Mouse (Mus musculus) midbrain, embryonic 12.5 days (tissue): Measurements from ENCODE around the gene Ppp1r2. TPM values are rescaled to one million over a fixed set of nuclear protein-coding genes. Genes with fewer than 3 reads are reported as not detected.

Experiments used
- ATAC-seq: fragments of 200-750 bp; cut with Nextera tagmentation; 2 replicates; pipeline ENCODE4 v1.8.0; 2017; ENCODE audit warnings: low read depth, moderate TSS enrichment, moderate library complexity; ENCODE audit not compliant: low FRiP score
- H3K27ac ChIP-seq: fragments of 300-500 bp; sonication (generic); replicated peaks from 2 replicates; pipeline ENCODE4 v1.5.1; 2016; ENCODE audit warnings: mild to moderate bottlenecking
- H3K27me3 ChIP-seq: fragments of 300-500 bp; sonication (generic); 2 replicates; pipeline ENCODE4 v1.6.1; 2016; ENCODE audit warnings: mild to moderate bottlenecking
- H3K36me3 ChIP-seq: fragments of 300-500 bp; sonication (generic); 2 replicates; pipeline ENCODE4 v1.6.1; 2016
- H3K4me1 ChIP-seq: fragments of 300-500 bp; sonication (generic); 2 replicates; pipeline ENCODE4 v1.6.1; 2016
- H3K4me2 ChIP-seq: fragments of 300-500 bp; sonication (generic); replicated peaks from 2 replicates; pipeline ENCODE4 v1.6.1; 2016; ENCODE audit warnings: mild to moderate bottlenecking, moderate library complexity
- H3K4me3 ChIP-seq: fragments of 300-500 bp; sonication (generic); 2 replicates; pipeline ENCODE4 v1.5.1; 2016; ENCODE audit warnings: mild to moderate bottlenecking
- H3K9ac ChIP-seq: fragments of 300-500 bp; sonication (generic); replicated peaks from 2 replicates; pipeline ENCODE4 v1.6.1; 2016; ENCODE audit warnings: mild to moderate bottlenecking, moderate library complexity
- H3K9me3 ChIP-seq: fragments of 300-500 bp; sonication (generic); 2 replicates; pipeline ENCODE4 v1.6.1; 2016; ENCODE audit warnings: mild to moderate bottlenecking
- WGBS: fragments of 180-500 bp; shearing (Covaris S2); methylation state at CpG from one replicate; pipeline ENCODE4 v1.1.7; 2016; 5-methylcytosine and 5-hydroxymethylcytosine counted together
- polyA plus RNA-seq: library from polyadenylated mRNA; unstranded; fragments of >200 nt; fragmentation: Nextera tagmentation; extraction: Ambion mirVana; gene quantifications from 2 replicates; pipeline ENCODE4 v1.2.1, GENCODE M21; 2016

The Ppp1r2 gene
- polyA plus RNA-seq, 1 experiment from 2014 or later, result 98.6 TPM

DNA sequence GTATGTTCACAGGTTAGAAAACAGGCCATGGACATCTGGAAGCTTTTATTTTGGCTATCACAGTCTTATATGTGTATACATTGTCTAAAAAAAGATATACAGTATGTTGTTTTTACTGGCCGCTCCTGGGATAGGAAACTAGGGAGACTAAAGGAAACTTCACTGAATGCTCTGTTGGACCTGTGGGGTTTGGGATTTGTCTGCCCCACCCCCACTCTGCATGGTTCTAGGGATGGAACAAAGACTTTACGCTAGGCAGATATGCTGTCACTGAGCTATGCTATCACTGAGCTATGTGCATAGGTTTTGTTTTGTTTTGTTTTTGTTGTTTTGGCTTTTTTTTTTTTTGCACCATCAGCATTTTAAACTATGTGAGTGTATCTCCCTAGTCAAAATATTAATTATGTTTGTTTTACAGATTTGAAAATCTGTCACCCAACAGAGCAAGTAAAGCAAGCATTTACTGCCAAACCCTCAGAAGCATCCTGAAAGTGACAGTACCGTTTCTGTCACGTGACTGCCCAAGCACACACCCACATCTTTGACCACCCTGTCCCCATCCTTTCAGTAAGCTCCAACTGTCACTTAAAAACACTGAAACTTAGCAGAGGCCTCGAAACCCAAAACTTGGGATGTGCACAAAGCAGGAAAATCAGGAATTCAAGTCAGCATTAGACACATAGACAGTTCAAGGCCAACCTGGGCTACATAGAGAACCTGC is 30.3 kb upstream of the Ppp1r2 start:
- Histone ChIP-seq H3K27ac (no peak overlapping the region), H3K4me1 (peaks cover 10% of the 10 kb centered on the region; the same call in 1 of the 2 replicates), H3K36me3 (no peaks in the 10 kb centered on the region), H3K4me3 (no peak overlapping the region), H3K9ac (no peak overlapping the region), H3K27me3 (0 out of 2 replicates have a peak, but pooled peaks cover 3% of the 10 kb centered on the region), H3K4me2 (no peak overlapping the region), H3K9me3 (no peaks in the 10 kb centered on the region)
- ATAC-seq, result no peak
- 72% methylated on average over 5 of the region's 5 CpGs for WGBS

DNA sequence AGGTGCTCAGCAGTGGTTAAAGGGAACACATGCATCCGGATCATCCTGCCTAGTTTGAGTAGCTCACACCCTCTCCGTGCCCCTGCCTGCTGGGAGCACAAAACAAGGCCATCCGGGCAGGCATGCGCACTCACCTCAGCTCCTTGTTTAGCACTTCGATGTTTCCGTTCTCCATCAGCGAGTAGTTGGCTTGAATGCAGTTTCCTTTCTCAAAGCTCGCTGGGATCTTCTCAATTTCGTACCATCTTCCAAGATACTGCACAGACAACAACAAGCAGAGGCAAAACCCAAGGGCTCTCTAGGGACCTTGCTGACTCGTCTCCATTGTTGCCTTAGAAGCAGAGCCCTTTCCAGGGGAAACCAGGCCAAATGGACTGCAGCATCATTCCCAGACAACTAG is 28.2 kb upstream of the Ppp1r2 start:
- H3K4me2 ChIP-seq, result no peak overlapping the region
- peaks cover 25% of the 10 kb centered on the region for H3K4me1 ChIP-seq
- H3K9me3 ChIP-seq, result no peaks in the 10 kb centered on the region
- H3K27ac ChIP-seq, result 0 out of 2 replicates have a peak overlapping the region, but pooled peaks have one; percentile 15
- 75% methylated on average over 10 of the region's 10 CpGs for WGBS
- H3K9ac ChIP-seq, result no peak overlapping the region
- H3K4me3 ChIP-seq, result no peak overlapping the region
- ATAC-seq, result no peak
- H3K27me3 ChIP-seq, result 0 out of 2 replicates have a peak, but pooled peaks cover 3% of the 10 kb centered on the region
- no peaks in the 10 kb centered on the region for H3K36me3 ChIP-seq

DNA sequence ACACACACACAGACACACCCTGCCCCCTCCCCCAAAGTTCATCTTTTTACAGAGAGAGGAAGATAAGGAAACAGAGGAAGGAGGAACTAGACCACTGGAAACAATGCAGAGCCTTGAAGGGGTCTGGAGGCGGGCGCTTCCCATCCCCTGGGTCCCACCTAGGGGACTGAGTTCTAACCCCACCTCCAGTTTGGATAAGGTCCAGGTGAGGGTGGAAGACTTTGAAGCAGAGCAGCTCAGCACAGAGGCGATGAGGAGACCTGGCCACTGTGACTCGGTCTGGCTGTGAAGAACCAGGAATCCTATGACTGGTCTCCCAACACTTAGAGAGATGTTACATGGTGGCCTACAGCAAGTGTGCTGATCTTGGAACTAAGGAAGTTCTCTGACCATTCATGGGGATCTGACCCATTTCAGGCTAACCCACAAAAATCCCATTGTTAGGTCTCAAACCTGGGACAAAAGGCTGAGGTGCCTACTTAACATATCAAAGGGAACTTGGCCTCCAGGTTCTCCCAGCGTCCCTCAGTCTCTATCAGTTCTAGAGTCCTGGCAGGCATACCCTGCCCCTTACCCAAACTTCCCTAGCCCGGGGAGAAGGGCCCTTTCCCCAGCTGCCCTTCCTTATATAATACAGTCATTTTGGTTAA is 25.9 kb upstream of the Ppp1r2 start:
- ATAC-seq, result no peak
- Histone ChIP-seq H3K9me3 (no peaks in the 10 kb centered on the region), H3K4me3 (no peak overlapping the region), H3K27ac (no peak overlapping the region), H3K36me3 (no peaks in the 10 kb centered on the region), H3K4me2 (no peak overlapping the region), H3K9ac (no peak overlapping the region), H3K27me3 (0 out of 2 replicates have a peak, but pooled peaks cover 3% of the 10 kb centered on the region), H3K4me1 (peaks cover 25% of the 10 kb centered on the region)
- 75% methylated on average over 6 of the region's 6 CpGs for WGBS

GRCm38 (mm10) chr16:31300467-31300866 is 25.4 kb upstream of the Ppp1r2 start:
- Histone ChIP-seq H3K36me3 (no peaks in the 10 kb centered on the region), H3K27ac (peak overlapping the region; percentile 46), H3K9me3 (no peaks in the 10 kb centered on the region), H3K4me2 (no peak overlapping the region), H3K27me3 (0 out of 2 replicates have a peak, but pooled peaks cover 3% of the 10 kb centered on the region), H3K4me3 (no peak overlapping the region), H3K4me1 (peaks cover 25% of the 10 kb centered on the region), H3K9ac (no peak overlapping the region)
- no peak for ATAC-seq
- WGBS, result 13% methylated on average over 7 of the region's 7 CpGs

- H3K9me3 ChIP-seq, result no peaks in the 10 kb centered on the region
- H3K36me3 ChIP-seq, result no peaks in the 10 kb centered on the region
- no peak overlapping the region for H3K4me2 ChIP-seq
- no peak overlapping the region for H3K9ac ChIP-seq
- peaks cover 25% of the 10 kb centered on the region for H3K4me1 ChIP-seq
- 0 out of 2 replicates have a peak, but pooled peaks cover 3% of the 10 kb centered on the region for H3K27me3 ChIP-seq
- WGBS, result 30% methylated on average over 3 of the region's 3 CpGs
- peak overlapping the region; percentile 46 for H3K27ac ChIP-seq
- H3K4me3 ChIP-seq, result no peak overlapping the region
- peak; percentile 47; the same call in 1 of the 2 replicates for ATAC-seq
These were observed 24.9 kb upstream of the Ppp1r2 start for GRCm38 (mm10) chr16:31299960-31300353.

DNA sequence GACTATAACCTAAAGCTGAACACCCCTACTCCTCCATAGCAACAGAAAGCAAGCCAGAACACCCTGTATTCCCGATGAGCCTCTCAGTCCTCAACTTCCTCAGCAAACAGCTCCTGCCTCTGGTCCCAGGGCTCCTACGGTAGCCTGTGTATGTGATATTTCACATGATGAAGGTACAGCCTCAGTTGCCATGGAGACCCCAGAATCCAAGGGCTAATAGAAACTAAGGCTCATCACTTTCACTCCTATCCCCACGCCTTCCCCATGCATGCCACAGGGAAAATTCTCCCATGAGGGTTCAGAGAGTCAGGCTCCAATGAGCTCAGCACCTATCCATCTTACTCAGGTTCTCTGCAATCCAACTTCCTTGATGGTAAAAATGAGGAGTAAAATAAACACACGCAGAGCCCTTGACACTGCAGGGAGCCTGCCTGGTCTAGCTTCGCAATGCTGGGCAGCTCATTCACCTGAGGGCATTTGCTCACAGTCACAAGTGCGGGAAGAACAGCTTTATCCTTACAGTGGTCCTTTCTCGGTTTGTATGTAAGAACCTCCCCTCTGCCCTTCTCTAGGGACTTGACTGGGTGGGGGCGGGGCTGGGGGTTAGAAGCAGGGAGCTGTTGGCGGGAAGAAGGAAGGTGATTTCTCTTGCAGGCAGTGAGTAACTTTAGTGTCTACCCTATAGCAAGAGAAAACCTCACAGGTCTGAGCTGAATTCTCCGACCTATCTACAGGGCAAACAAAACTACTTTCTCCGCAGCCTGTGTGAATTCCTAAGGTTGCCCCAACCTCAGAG is 24.3 kb upstream of the Ppp1r2 start:
- Histone ChIP-seq H3K4me2 (no peak overlapping the region), H3K4me3 (no peak overlapping the region), H3K27ac (peak overlapping the region; percentile 46; the same call in 1 of the 2 replicates), H3K4me1 (peaks cover 25% of the 10 kb centered on the region), H3K9me3 (no peaks in the 10 kb centered on the region), H3K27me3 (0 out of 2 replicates have a peak, but pooled peaks cover 3% of the 10 kb centered on the region), H3K36me3 (no peaks in the 10 kb centered on the region), H3K9ac (no peak overlapping the region)
- WGBS, result 44% methylated on average over 11 of the region's 11 CpGs
- no peak for ATAC-seq

DNA sequence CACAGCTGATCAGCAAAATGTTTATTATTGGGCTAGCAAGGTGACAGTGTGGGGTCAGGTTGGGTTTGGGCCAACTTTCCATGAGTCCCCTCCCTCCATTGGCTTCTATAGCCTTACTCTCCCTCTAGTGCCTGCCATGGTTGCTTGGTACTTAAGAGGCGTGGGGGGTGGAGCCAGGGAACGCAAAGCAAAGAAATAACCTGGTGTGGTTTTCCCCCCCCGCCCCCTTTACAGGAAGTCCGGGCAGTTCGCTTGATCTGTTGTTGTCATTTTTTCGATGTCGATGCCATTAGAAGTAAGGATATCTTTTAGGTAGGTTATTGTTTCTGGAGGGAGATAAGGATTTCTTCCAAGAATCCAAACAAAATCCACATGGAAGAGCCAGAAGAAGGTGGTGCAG is 22.0 kb upstream of the Ppp1r2 start:
- WGBS, result 88% methylated on average over 7 of the region's 7 CpGs
- no peak for ATAC-seq

DNA sequence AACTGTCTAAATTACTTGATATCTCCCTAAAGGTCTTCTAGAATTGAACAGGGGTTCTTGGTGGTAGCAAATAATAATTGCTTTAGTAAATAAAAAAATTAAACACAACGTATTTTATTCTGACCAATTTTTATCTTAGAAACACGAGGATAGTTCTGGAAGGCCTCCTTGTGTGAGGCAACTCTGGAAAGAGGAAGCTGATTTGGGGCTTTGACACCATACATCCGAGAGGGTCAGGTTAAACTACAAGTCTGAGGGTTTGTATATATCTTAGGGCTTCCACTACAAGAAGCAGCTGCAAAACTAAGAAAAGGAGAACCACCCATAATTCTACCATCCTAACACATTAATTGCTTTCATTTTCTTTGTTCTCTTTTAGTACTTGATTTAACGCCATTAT is 18.7 kb upstream of the Ppp1r2 start:
- Histone ChIP-seq H3K27me3 (no peaks in the 10 kb centered on the region), H3K27ac (no peak overlapping the region), H3K4me1 (no peaks in the 10 kb centered on the region), H3K4me2 (no peak overlapping the region), H3K9ac (no peak overlapping the region), H3K36me3 (no peaks in the 10 kb centered on the region), H3K9me3 (no peaks in the 10 kb centered on the region), H3K4me3 (no peak overlapping the region)
- WGBS, result 78% methylated on average over 4 of the region's 4 CpGs
- no peak for ATAC-seq

More for the DNA sequence above, 22.0 kb upstream of the Ppp1r2 start:
- 0 out of 2 replicates have a peak, but pooled peaks cover 3% of the 10 kb centered on the region for H3K27me3 ChIP-seq
- no peaks in the 10 kb centered on the region for H3K9me3 ChIP-seq
- H3K4me3 ChIP-seq, result no peak overlapping the region
- no peak overlapping the region for H3K9ac ChIP-seq
- peaks cover 25% of the 10 kb centered on the region for H3K4me1 ChIP-seq
- H3K4me2 ChIP-seq, result no peak overlapping the region
- no peak overlapping the region for H3K27ac ChIP-seq
- no peaks in the 10 kb centered on the region for H3K36me3 ChIP-seq

GRCm38 (mm10) chr16:31290751-31291365 is 15.8 kb upstream of the Ppp1r2 start:
- Histone ChIP-seq H3K9ac (no peak overlapping the region), H3K4me1 (no peaks in the 10 kb centered on the region), H3K27ac (no peak overlapping the region), H3K4me2 (no peak overlapping the region), H3K27me3 (no peaks in the 10 kb centered on the region), H3K4me3 (no peak overlapping the region), H3K36me3 (no peaks in the 10 kb centered on the region), H3K9me3 (no peaks in the 10 kb centered on the region)
- 84% methylated on average over 7 of the region's 7 CpGs for WGBS
- ATAC-seq, result no peak

GRCm38 (mm10) chr16:31290281-31290680 is 15.2 kb upstream of the Ppp1r2 start:
- Histone ChIP-seq H3K4me1 (no peaks in the 10 kb centered on the region), H3K9me3 (no peaks in the 10 kb centered on the region), H3K27me3 (no peaks in the 10 kb centered on the region), H3K9ac (no peak overlapping the region), H3K36me3 (no peaks in the 10 kb centered on the region), H3K4me3 (no peak overlapping the region), H3K27ac (no peak overlapping the region), H3K4me2 (no peak overlapping the region)
- ATAC-seq, result no peak
- 84% methylated on average over 10 of the region's 10 CpGs for WGBS

GRCm38 (mm10) chr16:31287712-31288111 is 12.6 kb upstream of the Ppp1r2 start:
- ATAC-seq, result no peak
- Histone ChIP-seq H3K9ac (no peak overlapping the region), H3K36me3 (no peaks in the 10 kb centered on the region), H3K4me2 (no peak overlapping the region), H3K4me1 (no peaks in the 10 kb centered on the region), H3K4me3 (no peak overlapping the region), H3K9me3 (no peaks in the 10 kb centered on the region), H3K27me3 (no peaks in the 10 kb centered on the region), H3K27ac (no peak overlapping the region)
- 88% methylated on average over 3 of the region's 3 CpGs for WGBS
